In genomic region chr1:190265085-190265780, GRCm38 (mm10) we compare ENCODE assay signal across 15 mouse cellular contexts.
DNase-seq lines count a peak whose midpoint lies in the region; ATAC-seq lines count a peak whose summit lies in the region.
"Had no signal": no experiment of that assay in that cellular context is flagged by ENCODE, and none has a peak within 500 bp of the region (broad histone marks: within the 10 kb centered on the region; RNA-seq: fewer than 3 reads in every experiment).

No protein-coding gene starts in this region.

- ATAC-seq in intestine, embryonic 16.5 days = no peak
- ATAC-seq: forebrain, embryonic 14.5 days had no signal

- H3K4me1 ChIP-seq in embryonic facial prominence, embryonic 10.5 days = peaks cover 17% of the 10 kb centered on the region
- H3K4me1 ChIP-seq in intestine, embryonic 16.5 days (ENCODE audit: control insufficient read depth, insufficient read depth, low read length) = no peaks in the 10 kb centered on the region
- H3K4me1 ChIP-seq: lung, embryonic 15.5 days had no signal

- H3K27ac ChIP-seq in embryonic facial prominence, embryonic 10.5 days (replicated peaks) = no peak overlapping the region
- no peak overlapping the region for H3K27ac ChIP-seq in intestine, embryonic 16.5 days (ENCODE audit: low read length)
- H3K27ac ChIP-seq: gastrocnemius, adult 2 months; lung, embryonic 15.5 days had no signal

- H3K4me2 ChIP-seq in intestine, embryonic 16.5 days (ENCODE audit: low read depth, low read length) = no peak overlapping the region
- H3K4me2 ChIP-seq: lung, embryonic 15.5 days had no signal

- 88% methylated on average over 9 of the region's 9 CpGs for WGBS in embryonic facial prominence, embryonic 10.5 days
- WGBS in intestine, embryonic 16.5 days = 71% methylated on average over 9 of the region's 9 CpGs

- peak; percentile 12 for DNase-seq in gastrocnemius, postnatal 14 days
- DNase-seq in gastrocnemius, adult 18-20 months (ENCODE audit: low spot score) = no peak
- peak; percentile 10 for DNase-seq in right cerebral cortex, adult 18-20 months
- no peak for DNase-seq in right cerebral cortex, postnatal 14 days
- peak; percentile 46 for DNase-seq in brain, adult 2 months (ENCODE audit: low read depth, low spot score)
- DNase-seq in embryonic facial prominence, embryonic 10.5 days (ENCODE audit: low spot score) = no peak
- DNase-seq: gastrocnemius, adult 2 months; kidney, adult 8-10 months; kidney, postnatal 4 days; midbrain, embryonic 14.5 days; thymus, postnatal 36 days had no signal

- no peak overlapping the region for H3K9ac ChIP-seq in intestine, embryonic 16.5 days (ENCODE audit: low read depth, low read length)
- H3K9ac ChIP-seq: lung, embryonic 15.5 days had no signal

- peaks cover 3% of the 10 kb centered on the region; the same call in 1 of the 2 replicates for H3K27me3 ChIP-seq in embryonic facial prominence, embryonic 10.5 days (replicated peaks; ENCODE audit: low read depth, poor library complexity, severe bottlenecking)
- H3K27me3 ChIP-seq in intestine, embryonic 16.5 days (replicated peaks; ENCODE audit: control insufficient read depth, insufficient read depth, low read length) = no peaks in the 10 kb centered on the region
- H3K27me3 ChIP-seq: lung, embryonic 15.5 days had no signal

- H3K4me3 ChIP-seq in embryonic facial prominence, embryonic 10.5 days = no peak overlapping the region
- no peak overlapping the region for H3K4me3 ChIP-seq in intestine, embryonic 16.5 days (ENCODE audit: low read length)
- H3K4me3 ChIP-seq: gastrocnemius, adult 2 months; lung, embryonic 15.5 days; myocyte had no signal

- no peaks in the 10 kb centered on the region for H3K36me3 ChIP-seq in embryonic facial prominence, embryonic 10.5 days (replicated peaks)
- H3K36me3 ChIP-seq in intestine, embryonic 16.5 days (ENCODE audit: control insufficient read depth, insufficient read depth, low read length) = no peaks in the 10 kb centered on the region
- H3K36me3 ChIP-seq: lung, embryonic 15.5 days had no signal

- H3K9me3 ChIP-seq in embryonic facial prominence, embryonic 10.5 days = no peaks in the 10 kb centered on the region
- H3K9me3 ChIP-seq in intestine, embryonic 16.5 days (ENCODE audit: control insufficient read depth, low read length) = no peaks in the 10 kb centered on the region
- H3K9me3 ChIP-seq: lung, embryonic 15.5 days had no signal

- intact Hi-C loops in gastrocnemius, postnatal 14 days (cut with DNase I; ENCODE audit: low total_unique reads) = no loop called here

Comparison
In these comparisons a context has a peak if more than half of its experiments do, and no peak if none do; other contexts are left out.
1. DNase-seq: peak in gastrocnemius, postnatal 14 days (single experiment), right cerebral cortex, adult 18-20 months (single experiment) and brain, adult 2 months (single experiment); none in gastrocnemius, adult 18-20 months (single experiment), right cerebral cortex, postnatal 14 days (single experiment) and embryonic facial prominence, embryonic 10.5 days (single experiment).